Mouse (Mus musculus): Measurements from ENCODE around the gene Plcxd2. TPM values are rescaled to one million over a fixed set of nuclear protein-coding genes. Genes with fewer than 3 reads are reported as not detected.

Plcxd2 gene
- polyA plus RNA-seq, 1 experiment = 46.9 TPM

DNA sequence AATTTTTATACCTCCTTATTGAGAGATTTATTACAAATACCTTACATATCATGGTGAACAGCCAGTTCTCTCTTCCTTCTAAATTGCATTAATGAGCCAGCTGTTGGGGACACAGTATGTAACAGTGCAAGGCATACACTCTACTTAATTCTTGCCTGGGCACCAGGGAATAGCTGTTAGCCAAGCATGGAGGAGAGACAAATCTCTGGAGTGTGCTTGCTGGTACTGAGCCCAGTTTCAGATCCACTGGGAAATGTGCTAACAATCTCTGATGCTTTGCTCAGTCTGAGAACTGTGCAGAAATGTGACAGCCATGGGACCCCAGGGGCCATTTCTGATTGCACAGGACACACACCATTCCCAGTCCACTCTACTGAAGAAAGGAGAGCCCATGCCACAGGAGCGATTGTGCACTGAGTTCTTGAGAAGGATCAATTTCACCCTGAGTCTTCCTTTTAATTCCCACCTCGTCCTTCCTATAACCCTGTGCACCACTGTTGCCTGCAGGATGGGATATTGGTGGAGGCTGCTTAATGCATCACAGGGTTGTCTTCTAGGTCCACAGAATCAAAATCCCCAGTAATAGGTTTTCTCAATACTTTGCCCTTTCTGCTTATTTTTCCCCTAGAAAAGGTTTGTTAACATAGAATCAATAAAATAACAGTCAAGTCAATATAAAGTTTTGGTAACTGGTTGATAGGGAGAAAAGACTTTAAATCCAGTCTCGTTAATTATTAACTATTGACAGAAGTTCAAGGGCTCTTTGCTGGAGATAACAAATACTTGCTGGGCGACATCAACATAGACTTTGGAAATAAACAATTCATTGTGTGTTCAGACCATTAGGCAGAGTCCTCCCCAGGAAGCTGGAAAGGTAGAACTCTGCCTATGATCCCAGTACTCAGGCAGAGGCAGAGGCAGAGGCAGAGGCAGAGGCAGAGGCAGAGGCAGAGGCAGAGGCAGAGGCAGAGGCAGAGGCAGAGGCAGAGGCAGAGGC, 25.1 kb downstream of the Plcxd2 start:
- Histone ChIP-seq H3K27me3 (ENCODE audit: control insufficient read depth, insufficient read depth, low read length) (no peaks in the 10 kb centered on the region), H3K4me1 (ENCODE audit: control insufficient read depth, insufficient read depth, low read length) (0 out of 2 replicates have a peak, but pooled peaks cover 2% of the 10 kb centered on the region), H3K27ac (ENCODE audit: insufficient read depth, low read length) (no peak overlapping the region), H3K4me3 (replicated peaks; ENCODE audit: insufficient read depth, low read depth, low read length) (no peak overlapping the region)
- no peak for TF ChIP-seq POLR2A (IDR thresholded peaks at IDR 0.05; ENCODE audit: borderline replicate concordance, insufficient read depth, low read length)
- no peak for TF ChIP-seq CTCF (IDR thresholded peaks at IDR 0.05; ENCODE audit: borderline replicate concordance, insufficient read depth, low read depth, low read length)
- DNase-seq = no peak
- 78% methylated on average over 4 of the region's 4 CpGs for WGBS

DNA sequence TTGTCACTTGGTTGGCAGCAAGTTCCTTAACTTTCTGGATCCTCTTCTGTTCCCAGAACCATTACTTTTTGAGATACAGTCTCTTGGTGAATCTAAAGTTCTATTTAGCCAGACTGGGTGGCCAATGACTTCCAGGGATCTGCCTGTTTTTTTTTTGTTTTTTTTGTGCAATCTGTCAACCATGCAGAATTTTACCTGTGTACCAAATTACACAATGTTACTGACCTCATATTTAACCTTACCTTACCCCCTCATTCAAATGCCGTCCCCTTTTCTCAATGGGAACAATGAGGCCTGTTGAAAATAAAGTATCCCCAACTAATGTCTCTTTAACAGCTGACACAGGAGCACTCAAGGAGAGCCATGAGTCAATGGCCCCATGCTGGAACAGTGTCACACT, 33.8 kb downstream of the Plcxd2 start:
- 71% methylated on average over 1 of the region's 1 CpGs for WGBS
- Histone ChIP-seq H3K27me3 (ENCODE audit: control insufficient read depth, insufficient read depth, low read length) (no peaks in the 10 kb centered on the region), H3K27ac (ENCODE audit: insufficient read depth, low read length) (no peak overlapping the region), H3K4me3 (replicated peaks; ENCODE audit: insufficient read depth, low read depth, low read length) (no peak overlapping the region), H3K4me1 (ENCODE audit: control insufficient read depth, insufficient read depth, low read length) (peaks cover 5% of the 10 kb centered on the region; the same call in 1 of the 2 replicates)
- TF ChIP-seq POLR2A (IDR thresholded peaks at IDR 0.05; ENCODE audit: borderline replicate concordance, insufficient read depth, low read length) (no peak), CTCF (IDR thresholded peaks at IDR 0.05; ENCODE audit: borderline replicate concordance, insufficient read depth, low read depth, low read length) (no peak)
- DNase-seq = no peak

DNA sequence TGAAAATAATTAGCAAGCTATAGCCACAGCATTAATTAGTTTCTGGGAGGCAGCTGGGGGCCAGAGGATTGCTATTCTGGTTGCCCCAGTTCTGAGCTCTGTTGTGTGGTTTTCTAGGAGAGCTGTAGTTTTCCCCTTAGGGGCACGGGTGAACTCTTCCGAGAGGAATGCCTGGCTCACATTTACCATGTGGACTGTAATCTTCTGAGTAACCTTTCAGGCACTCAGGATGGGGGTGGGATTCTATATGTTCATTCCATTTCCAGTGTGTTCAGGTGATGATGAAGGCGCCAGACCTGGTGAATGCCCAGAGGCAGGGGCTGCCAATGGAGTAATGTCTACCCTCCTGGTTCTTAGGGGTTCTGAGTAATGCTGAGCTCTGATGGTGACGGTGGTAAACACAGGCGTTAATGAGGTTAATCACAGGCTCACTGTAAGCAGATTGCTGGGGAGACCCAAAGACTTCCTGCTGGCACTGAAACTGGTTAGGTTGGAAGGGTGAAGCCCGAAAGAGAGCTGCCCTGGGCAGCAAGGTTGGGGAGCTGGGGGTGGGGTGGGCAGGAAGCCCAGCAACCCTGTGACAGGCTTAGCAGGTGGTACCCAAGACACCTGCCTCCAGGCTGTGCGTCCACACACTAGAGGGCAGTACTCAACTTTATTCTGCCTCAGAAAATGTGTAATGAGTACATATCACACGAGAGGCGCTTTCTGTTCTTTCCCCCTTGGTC, 35.9 kb downstream of the Plcxd2 start:
- TF ChIP-seq POLR2A (IDR thresholded peaks at IDR 0.05; ENCODE audit: borderline replicate concordance, insufficient read depth, low read length) (no peak), CTCF (IDR thresholded peaks at IDR 0.05; ENCODE audit: borderline replicate concordance, insufficient read depth, low read depth, low read length) (peak; percentile 62)
- peak overlapping the region; percentile 65; the same call in 1 of the 2 replicates for H3K27ac ChIP-seq (ENCODE audit: insufficient read depth, low read length)
- peaks cover 5% of the 10 kb centered on the region; the same call in 1 of the 2 replicates for H3K4me1 ChIP-seq (ENCODE audit: control insufficient read depth, insufficient read depth, low read length)
- no peak overlapping the region for H3K4me3 ChIP-seq (replicated peaks; ENCODE audit: insufficient read depth, low read depth, low read length)
- WGBS = 34% methylated on average over 9 of the region's 9 CpGs
- DNase-seq = peak; percentile 29 to 41
- no peaks in the 10 kb centered on the region for H3K27me3 ChIP-seq (ENCODE audit: control insufficient read depth, insufficient read depth, low read length)

DNA sequence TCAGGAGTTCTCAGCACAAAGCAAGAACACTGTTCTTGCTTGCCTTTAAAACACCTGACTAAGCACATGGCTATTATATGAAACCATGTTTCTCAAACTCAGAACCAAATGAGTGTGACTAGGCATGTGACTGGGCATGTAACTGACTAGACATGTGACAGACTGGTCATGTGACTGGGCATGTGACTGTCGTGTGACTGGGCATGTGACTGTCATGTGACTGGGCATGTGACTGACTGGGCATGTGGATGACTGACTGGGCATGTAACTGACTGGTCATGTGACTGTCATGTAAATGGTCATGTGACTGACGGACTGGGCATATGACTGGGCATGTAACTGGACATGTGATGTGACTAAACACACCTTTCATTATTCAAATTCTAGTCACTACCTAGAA, 39.8 kb downstream of the Plcxd2 start:
- Histone ChIP-seq H3K27ac (ENCODE audit: insufficient read depth, low read length) (no peak overlapping the region), H3K4me1 (ENCODE audit: control insufficient read depth, insufficient read depth, low read length) (peaks cover 5% of the 10 kb centered on the region; the same call in 1 of the 2 replicates), H3K27me3 (ENCODE audit: control insufficient read depth, insufficient read depth, low read length) (no peaks in the 10 kb centered on the region), H3K4me3 (replicated peaks; ENCODE audit: insufficient read depth, low read depth, low read length) (no peak overlapping the region)
- no peak for TF ChIP-seq POLR2A (IDR thresholded peaks at IDR 0.05; ENCODE audit: borderline replicate concordance, insufficient read depth, low read length)
- DNase-seq = no peak
- WGBS = 90% methylated on average over 2 of the region's 2 CpGs

DNA sequence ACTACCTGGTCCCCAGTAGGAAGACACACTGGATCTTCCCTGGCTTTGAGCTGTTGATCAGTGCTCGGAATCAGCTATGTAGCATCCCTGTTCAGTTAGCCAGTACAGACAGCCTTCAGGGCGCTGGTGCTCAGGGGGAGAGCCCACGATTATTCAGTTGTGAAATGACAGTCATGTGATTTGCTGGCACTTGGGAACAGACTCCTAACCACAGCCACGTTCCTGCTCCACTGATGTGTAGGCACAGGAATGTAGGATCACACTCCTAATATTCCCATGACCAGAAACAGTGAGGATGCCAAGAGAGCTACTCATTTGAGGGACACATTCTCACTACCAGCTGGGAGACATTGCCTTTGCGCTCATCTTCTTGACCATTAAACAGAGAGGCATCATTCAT, 41.3 kb downstream of the Plcxd2 start:
- TF ChIP-seq CTCF (IDR thresholded peaks at IDR 0.05; ENCODE audit: borderline replicate concordance, insufficient read depth, low read depth, low read length) = no peak
- no peak for TF ChIP-seq POLR2A (IDR thresholded peaks at IDR 0.05; ENCODE audit: borderline replicate concordance, insufficient read depth, low read length)
- H3K4me1 ChIP-seq (ENCODE audit: control insufficient read depth, insufficient read depth, low read length) = no peaks in the 10 kb centered on the region
- WGBS = 50% methylated on average over 5 of the region's 5 CpGs
- no peak for DNase-seq
- no peak overlapping the region for H3K4me3 ChIP-seq (replicated peaks; ENCODE audit: insufficient read depth, low read depth, low read length)
- H3K27ac ChIP-seq (ENCODE audit: insufficient read depth, low read length) = no peak overlapping the region
- H3K27me3 ChIP-seq (ENCODE audit: control insufficient read depth, insufficient read depth, low read length) = no peaks in the 10 kb centered on the region

DNA sequence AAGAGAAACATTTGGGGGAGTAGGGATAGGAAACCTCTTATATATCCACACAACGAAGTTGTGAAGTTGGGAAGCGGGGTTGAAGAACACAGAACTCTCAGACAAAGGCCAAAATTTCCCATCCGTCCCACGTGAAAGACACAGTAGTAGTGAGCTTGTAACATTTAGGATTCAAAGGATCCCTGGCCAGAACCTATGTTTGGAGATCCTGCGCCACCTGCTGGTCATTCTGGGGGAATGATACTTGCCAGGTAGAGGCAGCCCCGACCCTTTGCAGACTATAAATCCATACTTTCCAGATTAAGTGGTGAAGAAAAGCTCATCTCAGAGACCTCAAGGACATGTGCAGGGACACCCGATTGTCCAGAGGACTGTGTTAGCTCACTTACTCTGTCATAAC, 42.5 kb downstream of the Plcxd2 start:
- WGBS = 15% methylated on average over 7 of the region's 7 CpGs
- Histone ChIP-seq H3K4me3 (replicated peaks; ENCODE audit: insufficient read depth, low read depth, low read length) (no peak overlapping the region), H3K27me3 (ENCODE audit: control insufficient read depth, insufficient read depth, low read length) (no peaks in the 10 kb centered on the region), H3K4me1 (ENCODE audit: control insufficient read depth, insufficient read depth, low read length) (no peaks in the 10 kb centered on the region), H3K27ac (ENCODE audit: insufficient read depth, low read length) (no peak overlapping the region)
- peak; percentile 62 to 71 for DNase-seq
- TF ChIP-seq CTCF (IDR thresholded peaks at IDR 0.05; ENCODE audit: borderline replicate concordance, insufficient read depth, low read depth, low read length) = peak; percentile 91
- no peak for TF ChIP-seq POLR2A (IDR thresholded peaks at IDR 0.05; ENCODE audit: borderline replicate concordance, insufficient read depth, low read length)

DNA sequence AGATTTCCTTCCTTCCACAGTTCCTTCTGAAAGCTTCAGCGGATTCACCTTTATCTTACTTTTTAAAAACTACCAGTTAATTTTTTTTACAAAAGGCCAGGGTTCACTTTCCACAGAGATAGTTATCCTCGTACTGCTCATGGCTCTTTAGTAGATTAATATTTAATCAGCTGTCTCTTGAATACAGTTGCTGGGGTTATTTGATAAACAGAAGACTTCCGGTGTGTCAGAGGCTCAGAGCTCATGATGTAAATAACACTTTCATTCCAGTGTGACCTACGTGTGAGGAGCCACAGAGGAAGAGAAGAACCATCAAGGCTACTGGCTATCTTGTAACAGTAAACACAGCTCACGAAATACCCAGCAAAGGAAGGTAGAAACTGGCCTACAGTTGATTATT, 43.4 kb downstream of the Plcxd2 start:
- Histone ChIP-seq H3K27ac (ENCODE audit: insufficient read depth, low read length) (no peak overlapping the region), H3K27me3 (ENCODE audit: control insufficient read depth, insufficient read depth, low read length) (no peaks in the 10 kb centered on the region), H3K4me1 (ENCODE audit: control insufficient read depth, insufficient read depth, low read length) (no peaks in the 10 kb centered on the region), H3K4me3 (replicated peaks; ENCODE audit: insufficient read depth, low read depth, low read length) (no peak overlapping the region)
- WGBS = 94% methylated on average over 5 of the region's 5 CpGs
- DNase-seq = no peak
- no peak for TF ChIP-seq POLR2A (IDR thresholded peaks at IDR 0.05; ENCODE audit: borderline replicate concordance, insufficient read depth, low read length)
- no peak for TF ChIP-seq CTCF (IDR thresholded peaks at IDR 0.05; ENCODE audit: borderline replicate concordance, insufficient read depth, low read depth, low read length)
